Mouse (Mus musculus): ENCODE measurements around the gene Proca1.

GRCm38 (mm10) chr11:78211513-78211912 is 18.3 kb downstream of the Proca1 start:
- no peak for TF ChIP-seq POLR2A (IDR thresholded peaks at IDR 0.05; ENCODE audit: insufficient read length, low read depth)
- no peak for TF ChIP-seq E2F4 (IDR thresholded peaks at IDR 0.05; ENCODE audit: insufficient read depth)
- TF ChIP-seq SRF (IDR thresholded peaks at IDR 0.05; ENCODE audit: control insufficient read depth, insufficient read length, low read depth): no peak

Data from myocyte (in vitro differentiated cells).